Mouse (Mus musculus): ENCODE data around the gene Gm3250. TPM values are rescaled to one million over a fixed set of nuclear protein-coding genes. Genes with fewer than 3 reads are reported as not detected.

Gene Gm3250
- total RNA-seq (2023; ENCODE audit: inconsistent age): not detected in 4 replicates

GRCm38 (mm10) chr10:77782442-77782841, at the start of gene Gm3250:
Gene Gm3250 (minus strand): TSS chr10:77782542.

GRCm38 (mm10) chr10:77826951-77827350, 44.6 kb upstream of the Gm3250 start, which contains the start of gene Krtap10-4:
Gene Krtap10-4 (minus strand): TSS chr10:77827095.

GRCm38 (mm10) chr10:77814382-77814781, 32.0 kb upstream of the Gm3250 start, which contains the start of gene Gm2696:
Gene Gm2696 (plus strand): TSS chr10:77814682.

DNA sequence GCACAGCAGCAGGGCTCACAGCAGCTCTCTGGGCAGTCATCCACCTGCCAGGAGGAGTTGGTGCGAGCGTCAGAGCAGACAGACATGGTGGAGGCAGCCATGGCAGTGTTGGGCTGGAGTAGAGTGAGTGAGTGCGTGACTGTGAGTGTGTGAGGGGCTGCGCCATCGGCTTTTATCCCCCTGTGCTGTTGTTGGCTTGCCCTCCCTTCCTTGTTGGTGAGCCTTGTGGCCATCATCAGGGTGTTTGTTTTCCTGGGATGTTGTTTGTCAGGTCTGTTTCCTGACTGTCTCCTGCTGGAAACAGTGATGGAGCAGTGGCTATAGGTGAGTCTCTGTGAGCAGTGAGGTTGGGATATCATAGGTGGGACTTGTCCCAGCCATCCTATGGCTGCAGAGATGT, 29.4 kb upstream of the Gm3250 start, which contains the start of gene Gm9507:
Gene Gm9507 (minus strand): TSS at position 101 of the 400 bp plus-strand sequence.

GRCm38 (mm10) chr10:77798921-77799508, 16.7 kb upstream of the Gm3250 start, which contains the start of gene Gm19668:
Gene Gm19668 (minus strand): TSS chr10:77799133.

DNA sequence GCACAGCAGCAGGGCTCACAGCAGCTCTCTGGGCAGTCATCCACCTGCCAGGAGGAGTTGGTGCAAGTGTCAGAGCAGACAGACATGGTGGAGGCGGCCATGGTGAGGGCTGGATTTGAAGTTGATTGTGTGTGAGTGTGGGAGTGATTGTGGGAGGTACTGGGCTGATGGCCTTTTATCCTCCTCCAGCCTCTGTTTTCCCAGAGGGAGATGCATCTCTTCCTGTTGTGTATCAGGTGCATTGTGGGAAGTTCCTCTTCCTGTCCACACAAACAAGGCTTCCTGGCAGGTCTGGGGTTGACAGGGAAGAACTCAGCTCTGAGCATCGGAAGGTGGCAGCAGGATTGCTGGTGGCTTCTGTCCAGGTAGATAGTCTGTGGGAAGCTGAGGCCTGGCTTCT, 12.6 kb upstream of the Gm3250 start, which contains the start of gene Gm9639:
Gene Gm9639 (minus strand): TSS at position 101 of the 400 bp plus-strand sequence.

DNA sequence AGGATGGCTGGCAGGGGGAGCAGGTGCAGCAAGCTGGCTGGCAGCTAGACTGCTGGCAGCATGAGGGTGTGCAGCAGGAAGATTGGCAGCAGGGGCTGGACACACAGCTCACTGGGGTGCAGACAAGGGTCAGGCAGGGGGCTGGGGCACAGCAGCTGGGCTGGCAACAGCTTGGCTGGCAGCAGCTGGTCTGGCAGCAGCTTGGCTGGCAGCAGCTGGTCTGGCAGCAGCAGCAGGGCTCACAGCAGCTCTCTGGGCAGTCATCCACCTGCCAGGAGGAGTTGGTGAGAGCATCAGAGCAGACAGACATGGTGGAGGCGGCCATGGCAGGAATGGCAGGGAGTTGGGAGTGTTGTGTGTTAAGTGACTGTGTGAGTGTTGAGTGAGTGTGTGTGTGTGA, 5.5 kb upstream of the Gm3250 start, which contains the start of gene Gm7137:
Gene Gm7137 (minus strand): TSS at position 325 of the 400 bp plus-strand sequence.

DNA sequence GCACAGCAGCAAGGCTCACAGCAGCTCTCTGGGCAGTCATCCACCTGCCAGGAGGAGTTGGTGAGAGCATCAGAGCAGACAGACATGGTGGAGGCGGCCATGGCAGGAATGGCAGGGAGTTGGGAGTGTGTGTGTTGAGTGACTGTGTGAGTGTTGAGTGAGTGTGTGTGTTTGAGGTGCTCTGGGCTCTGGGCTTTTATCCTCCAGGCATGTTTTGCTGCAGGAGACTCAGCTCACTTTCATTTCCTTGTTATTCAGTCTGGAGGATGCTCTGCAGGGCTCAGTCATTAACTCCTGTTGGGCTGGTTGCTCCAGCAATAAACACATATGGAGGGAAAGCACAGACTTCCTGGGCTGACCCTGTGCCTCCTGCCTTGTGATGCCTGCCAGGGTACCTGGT, 5.5 kb downstream of the Gm3250 start, which contains the start of gene Gm7138:
Gene Gm7138 (minus strand): TSS at position 101 of the 400 bp plus-strand sequence.

DNA sequence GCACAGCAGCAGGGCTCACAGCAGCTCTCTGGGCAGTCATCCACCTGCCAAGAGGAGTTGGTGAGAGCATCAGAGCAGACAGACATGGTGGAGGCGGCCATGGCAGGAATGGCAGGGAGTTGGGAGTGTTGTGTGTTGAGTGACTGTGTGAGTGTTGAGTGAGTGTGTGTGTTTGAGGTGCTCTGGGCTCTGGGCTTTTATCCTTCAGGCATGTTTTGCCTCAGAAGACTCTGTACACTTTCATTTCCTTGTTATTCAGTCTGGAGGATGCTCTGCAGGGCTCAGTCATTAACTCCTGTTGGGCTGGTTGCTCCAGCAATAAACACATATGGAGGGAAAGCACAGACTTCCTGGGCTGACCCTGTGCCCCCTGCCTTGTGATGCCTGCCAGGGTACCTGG, 11.1 kb downstream of the Gm3250 start, which contains the start of gene Gm3238:
Gene Gm3238 (minus strand): TSS at position 101 of the 400 bp plus-strand sequence.

GRCm38 (mm10) chr10:77759582-77759981, 22.8 kb downstream of the Gm3250 start, which contains the start of gene Gm3233:
Gene Gm3233 (minus strand): TSS chr10:77759682.

GRCm38 (mm10) chr10:77751254-77751653, 31.1 kb downstream of the Gm3250 start, which contains the start of gene Gm9736:
Gene Gm9736 (minus strand): TSS chr10:77751354.

GRCm38 (mm10) chr10:77741924-77742688, 40.2 kb downstream of the Gm3250 start, which contains the start of gene Gm18596:
Gene Gm18596 (minus strand): TSS chr10:77742638.

Other genes with a start within 250 kb of the Gm3250 start
- gene Pttg1ip, start 200.8 kb downstream of the Gm3250 start, total RNA-seq (2023; ENCODE audit: inconsistent age): 72.1 to 89.4 TPM (median 78.3 TPM) in 4 replicates
- gene Sumo3, start 176.4 kb downstream of the Gm3250 start, total RNA-seq (2023; ENCODE audit: inconsistent age): 58.9 to 65.6 TPM (median 62.4 TPM) in 4 replicates
- 1.3 to 12.1 TPM in 2 of 4 replicates, not detected in the others for gene Gm49325, start 176.3 kb downstream of the Gm3250 start, total RNA-seq (2023; ENCODE audit: inconsistent age)
- gene Ube2g2, start 160.3 kb downstream of the Gm3250 start, total RNA-seq (2023; ENCODE audit: inconsistent age): 37.9 to 44.1 TPM (median 41.3 TPM) in 4 replicates
- 2.7 to 5.5 TPM (median 4.4 TPM) in 4 replicates for gene Tspear, start 96.0 kb downstream of the Gm3250 start, total RNA-seq (2023; ENCODE audit: inconsistent age)
- not detected in 4 replicates for gene Gm19402, start 91.8 kb downstream of the Gm3250 start, total RNA-seq (2023; ENCODE audit: inconsistent age)
- gene Gm9508, start 85.3 kb downstream of the Gm3250 start, total RNA-seq (2023; ENCODE audit: inconsistent age): not detected in 4 replicates
- not detected in 4 replicates for gene Gm10272, start 75.9 kb downstream of the Gm3250 start, total RNA-seq (2023; ENCODE audit: inconsistent age)
- not detected in 4 replicates for gene Gm10024, start 71.1 kb downstream of the Gm3250 start, total RNA-seq (2023; ENCODE audit: inconsistent age)
- not detected in 4 replicates for gene Gm10142, start 66.7 kb downstream of the Gm3250 start, total RNA-seq (2023; ENCODE audit: inconsistent age)
- gene Krtap12-1, start 61.9 kb downstream of the Gm3250 start, total RNA-seq (2023; ENCODE audit: inconsistent age): not detected in 4 replicates
- gene Gm10100, start 56.1 kb downstream of the Gm3250 start, total RNA-seq (2023; ENCODE audit: inconsistent age): not detected in 4 replicates
- not detected in 4 replicates for gene Gm18596, start 39.9 kb downstream of the Gm3250 start, total RNA-seq (2023; ENCODE audit: inconsistent age)
- gene Gm9736, start 31.2 kb downstream of the Gm3250 start, total RNA-seq (2023; ENCODE audit: inconsistent age): not detected in 4 replicates
- not detected in 4 replicates for gene Gm3233, start 22.9 kb downstream of the Gm3250 start, total RNA-seq (2023; ENCODE audit: inconsistent age)
- gene Gm3238, start 11.2 kb downstream of the Gm3250 start, total RNA-seq (2023; ENCODE audit: inconsistent age): not detected in 4 replicates
- gene Gm7138, start 5.6 kb downstream of the Gm3250 start, total RNA-seq (2023; ENCODE audit: inconsistent age): not detected in 4 replicates
- gene Gm7137, start 5.7 kb upstream of the Gm3250 start, total RNA-seq (2023; ENCODE audit: inconsistent age): not detected in 4 replicates
- gene Gm9639, start 12.5 kb upstream of the Gm3250 start, total RNA-seq (2023; ENCODE audit: inconsistent age): not detected in 4 replicates
- not detected in 4 replicates for gene Gm19668, start 16.6 kb upstream of the Gm3250 start, total RNA-seq (2023; ENCODE audit: inconsistent age)
- not detected in 4 replicates for gene Gm9507, start 29.3 kb upstream of the Gm3250 start, total RNA-seq (2023; ENCODE audit: inconsistent age)
- not detected in 4 replicates for gene Gm2696, start 32.1 kb upstream of the Gm3250 start, total RNA-seq (2023; ENCODE audit: inconsistent age)
- gene Krtap10-4, start 44.6 kb upstream of the Gm3250 start, total RNA-seq (2023; ENCODE audit: inconsistent age): not detected in 4 replicates
- not detected in 4 replicates for gene Krtap10-10, start 53.4 kb upstream of the Gm3250 start, total RNA-seq (2023; ENCODE audit: inconsistent age)
- gene Gm36176, start 64.3 kb upstream of the Gm3250 start, total RNA-seq (2023; ENCODE audit: inconsistent age): not detected in 4 replicates
- gene Gm10318, start 70.3 kb upstream of the Gm3250 start, total RNA-seq (2023; ENCODE audit: inconsistent age): not detected in 4 replicates
- not detected in 4 replicates for gene Gm3285, start 79.4 kb upstream of the Gm3250 start, total RNA-seq (2023; ENCODE audit: inconsistent age)
- gene Lrrc3, start 120.0 kb upstream of the Gm3250 start, total RNA-seq (2023; ENCODE audit: inconsistent age): 0.16 to 0.19 TPM in 2 of 4 replicates, not detected in the others
- 17.7 to 30.3 TPM (median 24.5 TPM) in 4 replicates for gene Trpm2, start 188.0 kb upstream of the Gm3250 start, total RNA-seq (2023; ENCODE audit: inconsistent age)
- gene 1810043G02Rik, start 196.0 kb upstream of the Gm3250 start, total RNA-seq (2023; ENCODE audit: inconsistent age): 8.2 to 11.2 TPM (median 8.8 TPM) in 4 replicates
- 74.1 to 88.4 TPM (median 80.7 TPM) in 4 replicates for gene Pfkl, start 227.5 kb upstream of the Gm3250 start, total RNA-seq (2023; ENCODE audit: inconsistent age)

Measured in B cell, adult (primary cell).